Mouse (Mus musculus) lung, adult 2 months (tissue): ENCODE measurements around the gene Ccdc120.

Source experiments
- CTCF ChIP-seq: fragments of 200-500 bp; IDR thresholded peaks from 2 replicates; pipeline ENCODE4 v1.5.1; 2011; ENCODE audit warnings: mild to moderate bottlenecking, low read length, control low read depth; ENCODE audit not compliant: insufficient read depth
- POLR2A ChIP-seq: fragments of 200-500 bp; IDR thresholded peaks from 2 replicates; pipeline ENCODE4 v1.6.1; 2011; ENCODE audit warnings: low read depth, mild to moderate bottlenecking, control low read depth, low read length, borderline replicate concordance; ENCODE audit errors: extremely low read depth

GRCm38 (mm10) chrX:7797327-7797726 lies 46.6 kb upstream of the Ccdc120 start:
- TF ChIP-seq CTCF (no peak), POLR2A (no peak)
